Mouse (Mus musculus): ENCODE data around the gene Cox17. TPM values are rescaled to one million over a fixed set of nuclear protein-coding genes. Genes with fewer than 3 reads are reported as not detected.

Gene Cox17
- total RNA-seq, 2 experiments from 2014 or later, result 131 to 133 TPM

DNA sequence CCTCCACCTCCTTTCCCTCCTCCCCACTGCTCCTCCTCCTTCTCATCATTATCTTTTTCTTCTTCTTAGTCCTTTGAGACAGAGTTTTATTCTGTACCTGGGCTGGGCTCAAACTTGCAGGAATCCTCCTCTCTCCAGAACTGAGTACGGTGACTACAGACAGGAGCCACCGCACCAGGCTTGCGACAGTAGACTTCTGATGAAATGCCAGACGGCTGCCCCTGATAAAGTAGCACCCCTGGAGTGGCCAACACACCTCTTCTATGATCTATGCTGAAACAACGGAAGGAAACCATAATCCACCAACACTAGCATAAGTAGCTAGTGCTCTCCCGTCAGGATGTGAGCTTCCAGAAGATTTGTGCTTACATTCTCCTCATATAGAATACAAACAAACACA lies 40.6 kb downstream of the Cox17 start:
- H3K27ac ChIP-seq, result no peak overlapping the region
- no peak for TF ChIP-seq CTCF (IDR thresholded peaks at IDR 0.05)
- no peak overlapping the region for H3K4me3 ChIP-seq
- intact Hi-C loops (cut with DNase I), result no loop called here
- no peak for DNase-seq (ENCODE audit: extremely low spot score in 1 of 2, low spot score in 2 of 2)

DNA sequence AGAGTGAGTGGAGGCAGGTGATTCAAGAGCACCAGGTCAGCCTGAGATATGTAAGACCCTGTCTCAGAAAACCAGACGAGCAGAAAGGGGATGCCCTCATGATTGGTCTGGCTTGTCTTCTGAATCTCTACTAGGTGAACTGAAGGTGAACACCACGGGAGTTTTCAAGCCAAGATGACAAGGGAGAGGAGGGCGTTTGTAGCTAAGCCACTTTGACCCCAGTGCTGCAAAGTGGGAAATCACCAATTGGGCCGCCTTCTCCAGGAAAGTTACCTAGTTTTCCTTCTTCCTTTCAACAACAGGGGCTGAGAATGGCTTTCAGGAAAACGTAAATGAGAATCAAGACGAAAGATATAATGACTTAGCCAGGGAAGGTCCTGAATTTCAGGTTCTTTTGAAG lies 42.0 kb downstream of the Cox17 start:
- H3K4me3 ChIP-seq, result no peak overlapping the region
- DNase-seq (ENCODE audit: extremely low spot score in 1 of 2, low spot score in 2 of 2), result no peak
- no peak for TF ChIP-seq CTCF (IDR thresholded peaks at IDR 0.05)
- no peak overlapping the region for H3K27ac ChIP-seq
- intact Hi-C loops (cut with DNase I), result no loop called here

DNA sequence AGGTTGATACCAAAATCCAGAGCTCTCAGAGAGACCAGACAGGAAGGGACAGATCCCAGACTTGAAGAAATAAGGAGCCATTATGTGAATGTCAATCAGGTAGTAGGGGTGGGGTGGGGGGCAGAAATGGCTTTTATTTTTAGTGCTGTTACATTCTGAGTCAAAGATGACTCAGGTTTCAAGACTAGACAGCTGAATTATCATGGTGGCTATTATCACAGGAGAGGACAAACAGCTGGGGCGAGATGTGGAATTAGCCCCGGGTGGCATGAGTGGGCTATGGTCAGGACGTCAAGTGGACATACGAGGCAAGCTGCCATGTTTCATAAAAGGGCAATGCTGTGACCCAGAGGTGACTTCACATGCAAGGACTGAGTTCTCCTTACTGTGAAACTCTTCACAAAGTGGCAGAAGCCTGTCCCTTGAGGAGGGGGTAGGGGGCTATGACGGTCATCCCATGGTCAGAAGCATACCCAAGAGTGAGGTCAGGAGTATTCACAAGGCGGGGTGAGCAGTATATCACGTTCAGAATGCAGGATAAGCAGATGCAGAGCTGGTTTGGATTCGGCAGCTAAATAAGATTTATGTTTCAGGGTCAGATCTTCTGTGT lies 42.6 kb downstream of the Cox17 start:
- Histone ChIP-seq H3K27ac (no peak overlapping the region), H3K4me3 (no peak overlapping the region)
- DNase-seq (ENCODE audit: extremely low spot score in 1 of 2, low spot score in 2 of 2), result no peak
- intact Hi-C loops (cut with DNase I), result no loop called here
- no peak for TF ChIP-seq CTCF (IDR thresholded peaks at IDR 0.05)

DNA sequence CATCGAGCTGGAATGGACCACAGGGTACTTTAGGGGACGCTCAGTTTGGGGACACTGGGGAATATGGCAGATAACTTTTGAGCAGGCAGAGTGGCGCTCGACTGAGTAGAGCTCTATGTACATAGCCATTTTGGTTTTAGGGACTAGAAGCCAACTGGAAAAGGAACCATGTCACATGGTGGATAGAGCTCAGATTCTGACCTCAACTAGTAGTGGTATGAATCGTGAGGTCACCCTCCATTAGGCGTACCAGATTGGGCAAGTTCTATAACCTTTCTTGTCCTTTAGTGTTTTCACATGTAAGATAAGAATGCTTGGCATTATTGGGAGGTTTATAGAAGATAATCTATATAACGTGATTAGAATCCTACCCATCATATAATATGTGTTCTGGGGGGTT lies 43.5 kb downstream of the Cox17 start:
- Histone ChIP-seq H3K4me3 (no peak overlapping the region), H3K27ac (no peak overlapping the region)
- no peak for DNase-seq (ENCODE audit: extremely low spot score in 1 of 2, low spot score in 2 of 2)
- TF ChIP-seq CTCF (IDR thresholded peaks at IDR 0.05), result no peak
- intact Hi-C loops (cut with DNase I), result no loop called here

DNA sequence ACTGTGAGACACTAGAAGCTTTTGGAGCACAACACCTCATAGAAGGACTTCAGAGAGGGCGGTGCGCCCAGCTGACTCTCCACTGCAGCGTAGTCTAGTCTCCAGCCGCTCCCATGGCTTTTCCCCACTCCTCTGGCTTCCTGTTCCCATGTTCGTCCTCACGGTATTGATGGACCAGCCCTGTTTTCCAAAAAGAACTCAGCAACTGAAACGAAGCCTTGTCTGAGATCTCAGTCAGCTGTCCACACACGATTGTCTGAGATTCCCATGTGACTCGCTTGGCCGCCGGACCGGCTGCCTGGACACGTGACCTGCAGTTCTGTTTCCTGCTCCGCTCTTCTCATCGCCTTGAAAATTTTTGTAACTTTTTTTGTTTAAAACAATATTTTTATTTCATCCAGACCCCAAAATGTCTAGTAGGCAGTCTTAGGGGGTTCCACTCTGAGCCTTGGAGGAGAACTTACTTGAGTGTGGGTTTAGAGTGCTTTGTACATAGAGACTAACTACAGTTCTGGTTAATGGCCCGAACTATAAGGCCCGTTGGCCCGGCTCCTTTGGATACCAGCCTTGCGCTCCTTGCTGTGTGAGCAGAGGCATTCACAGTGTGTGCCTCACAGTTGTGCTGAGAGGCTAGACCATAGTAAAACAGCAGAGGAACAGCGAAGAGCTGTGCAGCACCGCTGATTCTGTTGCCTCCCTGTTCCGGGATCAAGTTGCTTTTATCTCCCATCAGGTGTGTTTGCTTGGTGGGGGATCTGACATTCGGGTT lies 45.5 kb downstream of the Cox17 start:
- DNase-seq (ENCODE audit: extremely low spot score in 1 of 2, low spot score in 2 of 2), result no peak
- peak overlapping the region; percentile 33; the same call in 1 of the 2 replicates for H3K27ac ChIP-seq
- intact Hi-C loops (cut with DNase I), result no loop called here
- TF ChIP-seq CTCF (IDR thresholded peaks at IDR 0.05), result no peak
- H3K4me3 ChIP-seq, result no peak overlapping the region

DNA sequence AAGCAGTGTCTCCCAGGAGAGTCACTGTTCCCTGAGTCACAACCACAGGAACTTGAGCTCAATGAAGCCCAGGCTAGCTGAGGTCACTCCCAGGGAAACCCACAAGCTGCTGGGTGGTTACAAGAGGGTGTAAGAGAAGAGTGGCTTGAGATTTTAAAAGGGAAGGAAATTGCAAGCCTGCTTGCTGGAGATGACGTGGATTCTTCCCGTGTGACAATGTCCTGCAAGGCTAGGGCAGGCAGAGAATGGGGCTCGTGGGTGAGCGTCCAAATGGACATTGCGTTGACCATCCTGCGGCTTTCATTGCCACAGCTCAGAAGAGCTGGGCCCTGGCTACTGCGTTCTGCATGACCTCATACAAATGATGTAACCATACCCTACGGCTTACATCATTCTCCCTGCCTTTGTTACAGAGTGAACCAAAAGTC lies 47.4 kb downstream of the Cox17 start:
- no peak overlapping the region for H3K4me3 ChIP-seq
- no peak for TF ChIP-seq CTCF (IDR thresholded peaks at IDR 0.05)
- H3K27ac ChIP-seq, result no peak overlapping the region
- intact Hi-C loops (cut with DNase I), result no loop called here
- no peak for DNase-seq (ENCODE audit: extremely low spot score in 1 of 2, low spot score in 2 of 2)

DNA sequence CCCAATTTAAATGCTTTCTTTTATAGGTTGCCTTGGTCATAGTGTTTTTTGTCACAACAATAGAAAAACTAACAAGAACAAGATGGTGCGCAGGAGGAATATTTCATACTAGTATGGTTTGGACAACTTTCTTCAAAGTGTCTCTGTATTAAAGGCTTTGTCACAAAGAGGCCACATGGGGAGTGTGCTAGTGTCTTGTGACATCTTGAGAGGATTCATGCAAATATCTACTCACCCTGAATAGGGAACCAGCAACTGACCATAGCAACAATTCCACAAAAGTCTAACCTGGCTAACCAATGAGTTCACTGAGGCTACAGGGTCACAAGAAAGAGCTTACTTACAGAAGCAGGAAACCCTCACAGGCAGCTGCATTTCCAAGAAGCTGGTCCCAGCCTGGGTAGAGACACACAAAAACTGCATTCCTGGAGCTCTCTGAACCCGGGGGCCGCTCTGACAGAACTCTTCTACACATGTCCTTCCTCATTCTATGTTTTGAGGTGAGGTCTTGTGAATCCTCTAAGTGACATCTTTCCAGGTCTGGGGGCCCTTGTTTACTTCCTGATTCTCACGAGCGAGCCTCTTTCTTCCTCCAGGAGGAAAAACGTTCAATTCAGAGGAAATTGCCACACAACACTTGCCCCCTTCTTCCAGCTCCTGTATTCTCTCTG lies 48.4 kb downstream of the Cox17 start:
- no peak overlapping the region for H3K4me3 ChIP-seq
- intact Hi-C loops (cut with DNase I), result no loop called here
- DNase-seq (ENCODE audit: extremely low spot score in 1 of 2, low spot score in 2 of 2), result no peak
- TF ChIP-seq CTCF (IDR thresholded peaks at IDR 0.05), result no peak
- no peak overlapping the region for H3K27ac ChIP-seq

DNA sequence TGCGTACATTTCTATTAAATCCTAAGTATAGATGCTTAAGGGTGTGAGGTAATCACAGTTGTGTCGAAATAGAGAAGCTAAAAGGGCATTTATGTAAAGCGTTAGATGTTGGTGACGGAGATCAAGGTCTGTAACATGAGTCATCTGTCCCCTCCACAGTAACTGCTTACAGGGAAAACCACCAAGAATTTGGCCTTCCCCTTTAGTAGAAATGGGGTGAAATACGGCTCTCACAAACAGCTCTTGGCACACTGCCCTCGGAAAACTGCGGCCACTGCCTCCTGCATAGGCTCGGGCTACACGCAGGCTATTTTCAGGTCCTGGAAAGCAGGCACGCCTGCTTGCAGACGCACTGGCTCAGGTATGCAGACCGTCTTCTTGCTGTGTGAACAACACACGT lies 49.4 kb downstream of the Cox17 start:
- intact Hi-C loops (cut with DNase I), result no loop called here
- no peak for DNase-seq (ENCODE audit: extremely low spot score in 1 of 2, low spot score in 2 of 2)

DNA sequence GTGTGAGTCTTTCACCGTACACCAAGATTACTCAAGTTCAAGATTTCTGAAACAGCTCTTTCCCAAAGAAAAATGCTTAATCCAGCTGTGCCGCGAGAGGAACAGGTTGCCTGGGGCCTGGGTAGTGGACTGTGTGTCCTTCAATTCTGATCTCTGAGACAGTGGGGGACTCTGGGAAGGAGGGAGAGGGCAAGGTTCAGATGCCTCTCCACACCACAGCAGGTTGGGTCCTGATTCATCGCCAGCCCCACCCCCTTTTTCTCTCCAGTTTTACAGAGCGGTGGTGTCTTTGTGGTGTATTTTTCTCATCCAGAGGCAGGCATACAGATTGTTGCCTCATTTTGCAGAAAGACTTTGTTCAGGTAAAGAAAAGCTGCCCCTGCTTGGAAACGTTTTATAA lies 51.5 kb downstream of the Cox17 start:
- DNase-seq (ENCODE audit: extremely low spot score in 1 of 2, low spot score in 2 of 2), result no peak

More for the DNA sequence above, 49.4 kb downstream of the Cox17 start:
- Histone ChIP-seq H3K4me3 (no peak overlapping the region), H3K27ac (no peak overlapping the region)
- no peak for TF ChIP-seq CTCF (IDR thresholded peaks at IDR 0.05)

DNA sequence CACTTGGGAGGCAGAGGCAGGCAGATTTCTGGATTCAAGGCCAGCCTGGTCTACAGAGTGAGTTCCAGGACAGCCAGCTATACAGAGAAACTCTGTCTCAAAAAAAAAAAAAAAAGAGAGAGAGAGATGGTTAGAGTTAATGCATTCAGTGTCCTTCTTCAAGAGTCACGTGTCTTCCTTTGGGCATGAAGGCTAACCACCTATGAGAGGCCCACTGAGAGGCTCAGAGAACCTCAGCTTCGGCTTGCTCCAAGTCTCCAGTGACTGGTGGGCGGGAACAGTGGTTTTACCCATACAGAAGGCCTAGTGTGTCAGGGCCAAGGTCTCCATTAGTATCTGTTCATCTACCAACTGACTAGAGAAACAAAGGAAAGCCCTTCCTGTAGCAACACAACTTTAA lies 52.3 kb downstream of the Cox17 start:
- no peak for TF ChIP-seq CTCF (IDR thresholded peaks at IDR 0.05)
- Histone ChIP-seq H3K27ac (no peak overlapping the region), H3K4me3 (no peak overlapping the region)
- intact Hi-C loops (cut with DNase I), result no loop called here
- DNase-seq (ENCODE audit: extremely low spot score in 1 of 2, low spot score in 2 of 2), result no peak

More for the DNA sequence above, 51.5 kb downstream of the Cox17 start:
- Histone ChIP-seq H3K27ac (no peak overlapping the region), H3K4me3 (no peak overlapping the region)
- intact Hi-C loops (cut with DNase I), result no loop called here
- no peak for TF ChIP-seq CTCF (IDR thresholded peaks at IDR 0.05)

DNA sequence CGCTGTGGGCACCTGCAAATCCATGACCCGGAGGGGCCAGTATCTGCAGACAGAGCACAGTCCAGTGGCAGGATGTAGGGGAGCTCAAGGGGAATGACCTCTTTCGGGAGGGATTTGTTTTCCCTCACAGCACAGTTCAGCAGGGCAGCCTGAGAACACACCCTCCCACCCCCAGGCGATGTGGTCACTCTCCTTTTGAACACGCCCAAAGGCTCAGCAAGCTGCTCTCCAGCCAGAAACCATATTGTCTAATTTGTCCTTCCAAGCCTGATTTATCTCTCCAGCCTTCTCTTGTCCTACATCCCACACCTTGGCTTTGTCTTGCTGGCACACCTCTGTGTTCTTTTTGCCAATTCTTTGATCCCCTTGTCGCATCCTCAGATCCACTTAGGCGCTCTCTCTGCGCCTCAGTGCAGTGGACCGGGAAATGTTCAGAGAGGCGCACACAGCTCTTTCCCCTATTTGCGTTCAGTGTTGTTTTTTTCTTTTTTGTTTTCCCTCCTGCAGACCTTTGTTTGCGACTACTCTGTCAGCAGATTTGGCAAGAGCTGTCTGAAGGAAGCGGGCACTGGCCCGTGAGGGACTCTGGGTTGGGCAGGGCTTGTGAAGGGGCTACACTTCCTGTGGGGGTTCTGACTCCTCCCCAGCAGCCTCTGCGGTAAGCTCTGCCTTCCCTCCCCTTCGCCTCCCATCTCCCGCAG lies 52.9 kb downstream of the Cox17 start:
- Histone ChIP-seq H3K4me3 (peak overlapping the region; percentile 31), H3K27ac (peak overlapping the region; percentile 65)
- peak; percentile 28 to 34 for DNase-seq (ENCODE audit: extremely low spot score in 1 of 2, low spot score in 2 of 2)
- no peak for TF ChIP-seq CTCF (IDR thresholded peaks at IDR 0.05)
- intact Hi-C loops (cut with DNase I), result no loop called here

Data from left cerebral cortex, adult 2 months (tissue).